Mouse (Mus musculus): ENCODE data around the gene Cacnb2. TPM values are rescaled to one million over a fixed set of nuclear protein-coding genes. Genes with fewer than 3 reads are reported as not detected.

Gene Cacnb2
- polyA plus RNA-seq, 1 experiment from 2014 or later = 3.3 TPM

DNA sequence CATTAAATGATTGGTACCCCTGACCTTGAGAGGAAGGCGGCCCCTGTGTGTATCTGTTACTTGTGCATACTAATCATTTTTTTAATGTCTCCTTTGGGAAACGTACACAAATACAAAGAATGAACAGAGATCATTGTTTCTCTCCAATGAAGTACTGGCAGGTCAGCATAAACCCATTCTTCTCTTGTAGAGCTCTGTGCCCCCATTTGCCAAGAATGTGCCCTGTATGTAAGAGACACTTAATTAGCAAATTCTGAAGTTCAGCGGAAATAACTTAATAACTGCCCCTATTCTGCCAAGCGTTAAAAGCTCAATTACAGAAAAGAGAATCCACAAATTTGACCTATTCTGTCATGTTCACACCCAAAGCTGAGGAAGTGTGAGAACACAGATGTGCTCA is 339.4 kb downstream of the Cacnb2 start:
- 37% methylated on average over 4 of the region's 4 CpGs for WGBS

GRCm38 (mm10) chr2:14943691-14944357 is 340.9 kb downstream of the Cacnb2 start:
- ATAC-seq (replicated peaks) = no peak
- Histone ChIP-seq H3K36me3 (no peaks in the 10 kb centered on the region), H3K27me3 (no peaks in the 10 kb centered on the region), H3K4me3 (no peak overlapping the region), H3K9me3 (no peaks in the 10 kb centered on the region), H3K4me2 (replicated peaks) (no peak overlapping the region), H3K4me1 (no peaks in the 10 kb centered on the region), H3K9ac (replicated peaks) (no peak overlapping the region), H3K27ac (replicated peaks) (no peak overlapping the region)
- WGBS = 90% methylated on average over 3 of the region's 3 CpGs

More for the DNA sequence above, 339.4 kb downstream of the Cacnb2 start:
- Histone ChIP-seq H3K4me3 (no peak overlapping the region), H3K4me2 (replicated peaks) (no peak overlapping the region), H3K9ac (replicated peaks) (no peak overlapping the region), H3K27ac (replicated peaks) (no peak overlapping the region), H3K27me3 (no peaks in the 10 kb centered on the region), H3K4me1 (no peaks in the 10 kb centered on the region), H3K9me3 (no peaks in the 10 kb centered on the region), H3K36me3 (no peaks in the 10 kb centered on the region)
- no peak for ATAC-seq (replicated peaks)

- no peak for ATAC-seq (replicated peaks)
- H3K4me3 ChIP-seq = no peak overlapping the region
- H3K27me3 ChIP-seq = no peaks in the 10 kb centered on the region
- no peaks in the 10 kb centered on the region for H3K9me3 ChIP-seq
- H3K4me1 ChIP-seq = no peaks in the 10 kb centered on the region
- H3K27ac ChIP-seq (replicated peaks) = no peak overlapping the region
- H3K9ac ChIP-seq (replicated peaks) = no peak overlapping the region
- no peak overlapping the region for H3K4me2 ChIP-seq (replicated peaks)
- WGBS = 31% methylated on average over 2 of the region's 2 CpGs
- no peaks in the 10 kb centered on the region for H3K36me3 ChIP-seq
These were observed 350.2 kb downstream of the Cacnb2 start for GRCm38 (mm10) chr2:14953090-14953489.

- Histone ChIP-seq H3K27ac (replicated peaks) (no peak overlapping the region), H3K4me3 (no peak overlapping the region), H3K4me2 (replicated peaks) (no peak overlapping the region), H3K27me3 (no peaks in the 10 kb centered on the region), H3K9me3 (no peaks in the 10 kb centered on the region), H3K9ac (replicated peaks) (no peak overlapping the region), H3K4me1 (no peaks in the 10 kb centered on the region), H3K36me3 (no peaks in the 10 kb centered on the region)
- 80% methylated on average over 1 of the region's 1 CpGs for WGBS
- ATAC-seq (replicated peaks) = no peak
These were observed 358.1 kb downstream of the Cacnb2 start for GRCm38 (mm10) chr2:14960963-14961488.

DNA sequence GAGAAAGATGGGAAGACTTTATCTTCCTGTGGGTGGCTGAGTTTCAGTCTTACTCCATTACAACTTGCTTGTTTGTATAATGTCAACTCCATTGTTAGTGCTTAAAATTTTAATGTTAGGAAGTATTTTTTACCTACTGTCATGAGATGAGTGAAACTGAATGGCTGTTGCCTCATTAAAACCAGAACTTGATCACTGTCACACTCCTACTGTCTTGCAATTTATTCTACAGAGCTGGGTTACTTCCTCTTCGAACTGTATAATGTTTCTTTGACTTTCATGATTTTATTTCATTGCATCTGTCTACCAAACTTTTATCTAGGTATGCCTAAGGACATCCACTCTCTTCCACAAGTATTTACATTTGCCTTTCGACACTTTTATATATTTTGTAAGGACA is 358.6 kb downstream of the Cacnb2 start:
- Histone ChIP-seq H3K36me3 (no peaks in the 10 kb centered on the region), H3K27ac (replicated peaks) (no peak overlapping the region), H3K4me3 (no peak overlapping the region), H3K9me3 (no peaks in the 10 kb centered on the region), H3K4me1 (no peaks in the 10 kb centered on the region), H3K4me2 (replicated peaks) (no peak overlapping the region), H3K9ac (replicated peaks) (no peak overlapping the region), H3K27me3 (no peaks in the 10 kb centered on the region)
- ATAC-seq (replicated peaks) = no peak
- 90% methylated on average over 2 of the region's 2 CpGs for WGBS

GRCm38 (mm10) chr2:14984029-14984428 is 381.1 kb downstream of the Cacnb2 start:
- Histone ChIP-seq H3K4me2 (replicated peaks) (no peak overlapping the region), H3K9ac (replicated peaks) (no peak overlapping the region), H3K36me3 (peaks cover 3% of the 10 kb centered on the region; the same call in 1 of the 2 replicates), H3K4me3 (no peak overlapping the region), H3K9me3 (no peaks in the 10 kb centered on the region), H3K4me1 (no peaks in the 10 kb centered on the region), H3K27me3 (no peaks in the 10 kb centered on the region), H3K27ac (replicated peaks) (no peak overlapping the region)
- WGBS = 88% methylated on average over 11 of the region's 11 CpGs
- no peak for ATAC-seq (replicated peaks)

DNA sequence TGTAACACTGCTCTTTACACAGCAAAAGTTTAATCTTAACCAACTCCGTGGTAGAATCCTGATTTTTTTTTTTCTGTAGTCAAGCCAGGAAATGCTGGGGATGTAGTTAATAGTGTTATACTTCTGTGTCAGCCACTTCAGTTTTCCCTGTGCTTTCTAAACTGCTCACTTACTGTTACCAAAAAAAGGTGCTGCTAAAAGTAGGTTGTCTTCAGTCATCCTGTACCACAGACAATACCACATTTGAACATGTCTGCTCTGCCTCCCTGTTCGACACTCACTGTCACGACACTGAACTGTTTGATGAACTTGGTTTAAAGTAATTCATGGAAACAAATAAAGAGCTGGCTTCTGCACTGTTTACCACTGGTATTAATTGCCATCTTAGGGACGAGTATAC is 385.6 kb downstream of the Cacnb2 start:
- H3K4me2 ChIP-seq (replicated peaks) = no peak overlapping the region
- H3K4me1 ChIP-seq = no peaks in the 10 kb centered on the region
- H3K9ac ChIP-seq (replicated peaks) = no peak overlapping the region
- no peaks in the 10 kb centered on the region for H3K27me3 ChIP-seq
- WGBS = 86% methylated on average over 4 of the region's 4 CpGs
- H3K27ac ChIP-seq (replicated peaks) = no peak overlapping the region
- H3K9me3 ChIP-seq = no peaks in the 10 kb centered on the region
- no peak for ATAC-seq (replicated peaks)
- H3K4me3 ChIP-seq = no peak overlapping the region
- H3K36me3 ChIP-seq = peaks cover 4% of the 10 kb centered on the region; the same call in 1 of the 2 replicates

- Histone ChIP-seq H3K4me1 (no peaks in the 10 kb centered on the region), H3K9me3 (no peaks in the 10 kb centered on the region), H3K4me2 (replicated peaks) (no peak overlapping the region), H3K27me3 (no peaks in the 10 kb centered on the region), H3K27ac (replicated peaks) (no peak overlapping the region), H3K9ac (replicated peaks) (no peak overlapping the region), H3K4me3 (no peak overlapping the region), H3K36me3 (peaks cover 4% of the 10 kb centered on the region; the same call in 1 of the 2 replicates)
- no peak for ATAC-seq (replicated peaks)
- WGBS = 86% methylated on average over 4 of the region's 4 CpGs
These were observed 386.5 kb downstream of the Cacnb2 start for GRCm38 (mm10) chr2:14989350-14989749.

DNA sequence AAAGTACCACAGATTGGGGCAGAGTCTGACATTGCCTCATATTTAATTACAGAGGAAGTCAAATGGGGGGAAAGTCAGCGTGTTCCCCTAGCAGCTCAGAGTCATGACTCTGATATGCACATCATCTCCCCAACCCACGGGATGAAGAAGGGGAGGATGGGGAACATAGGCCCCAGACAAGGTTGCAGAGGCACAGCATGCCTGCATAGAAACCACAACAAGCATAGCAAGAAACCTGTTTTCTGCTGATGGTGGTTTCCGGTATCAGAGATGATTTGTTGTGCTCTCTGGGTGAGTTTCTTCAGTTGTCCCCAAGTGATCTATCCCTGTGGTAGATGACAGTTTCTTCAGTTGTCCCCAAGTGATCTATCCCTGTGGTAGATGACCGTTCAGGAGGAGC is 389.6 kb downstream of the Cacnb2 start:
- no peak overlapping the region for H3K9ac ChIP-seq (replicated peaks)
- 93% methylated on average over 4 of the region's 4 CpGs for WGBS

DNA sequence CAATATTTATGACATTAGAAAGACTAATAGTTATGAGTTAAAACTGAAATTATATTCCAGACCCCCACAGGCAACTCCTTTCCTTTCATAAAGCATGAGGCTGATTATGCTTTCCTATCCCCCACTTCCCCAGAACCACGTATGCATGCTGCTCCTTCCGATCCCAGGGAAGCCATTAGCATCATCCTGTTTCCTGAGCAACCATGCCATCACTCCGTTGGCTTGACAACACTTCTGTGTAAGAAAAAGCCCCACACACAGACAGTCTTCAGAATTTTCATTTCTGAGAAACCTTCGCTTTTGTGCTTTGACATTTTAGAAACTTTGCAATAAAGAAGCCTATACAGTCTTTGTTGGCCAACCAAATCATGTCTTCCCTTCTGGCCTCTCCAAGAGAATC is 393.1 kb downstream of the Cacnb2 start:
- Histone ChIP-seq H3K27me3 (no peaks in the 10 kb centered on the region), H3K9ac (replicated peaks) (no peak overlapping the region), H3K9me3 (no peaks in the 10 kb centered on the region), H3K27ac (replicated peaks) (no peak overlapping the region), H3K4me3 (no peak overlapping the region), H3K4me2 (replicated peaks) (no peak overlapping the region), H3K36me3 (peaks cover 7% of the 10 kb centered on the region; the same call in 1 of the 2 replicates), H3K4me1 (no peaks in the 10 kb centered on the region)
- no peak for ATAC-seq (replicated peaks)
- 82% methylated on average over 4 of the region's 4 CpGs for WGBS

More for the DNA sequence above, 389.6 kb downstream of the Cacnb2 start:
- no peak for ATAC-seq (replicated peaks)
- Histone ChIP-seq H3K4me1 (no peaks in the 10 kb centered on the region), H3K4me2 (replicated peaks) (no peak overlapping the region), H3K9me3 (no peaks in the 10 kb centered on the region), H3K36me3 (peaks cover 7% of the 10 kb centered on the region; the same call in 1 of the 2 replicates), H3K27ac (replicated peaks) (no peak overlapping the region), H3K27me3 (no peaks in the 10 kb centered on the region), H3K4me3 (no peak overlapping the region)

DNA sequence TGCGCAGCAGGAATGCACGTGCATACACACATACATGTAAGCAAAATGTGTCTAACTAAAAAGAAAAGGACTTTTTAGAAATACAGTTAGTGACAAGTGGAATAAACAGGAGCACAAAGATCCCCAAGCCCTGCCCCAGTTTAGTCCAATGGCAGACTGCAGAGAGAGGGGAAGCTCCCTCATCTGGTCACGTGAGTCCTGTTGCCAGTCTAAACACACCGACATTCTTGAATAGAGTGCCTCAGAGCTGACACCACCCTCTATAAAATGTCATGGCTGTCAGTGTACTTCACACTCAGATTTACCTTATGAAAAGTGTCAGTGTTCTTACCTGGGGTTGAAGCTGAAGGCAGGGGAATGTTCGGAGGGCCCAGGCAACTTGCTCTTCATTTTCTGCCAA is 394.9 kb downstream of the Cacnb2 start:
- Histone ChIP-seq H3K4me1 (no peaks in the 10 kb centered on the region), H3K4me3 (no peak overlapping the region), H3K27me3 (no peaks in the 10 kb centered on the region), H3K9ac (replicated peaks) (no peak overlapping the region), H3K9me3 (no peaks in the 10 kb centered on the region), H3K4me2 (replicated peaks) (no peak overlapping the region), H3K36me3 (0 out of 2 replicates have a peak, but pooled peaks cover 3% of the 10 kb centered on the region), H3K27ac (replicated peaks) (no peak overlapping the region)
- no peak for ATAC-seq (replicated peaks)
- 85% methylated on average over 5 of the region's 5 CpGs for WGBS

DNA sequence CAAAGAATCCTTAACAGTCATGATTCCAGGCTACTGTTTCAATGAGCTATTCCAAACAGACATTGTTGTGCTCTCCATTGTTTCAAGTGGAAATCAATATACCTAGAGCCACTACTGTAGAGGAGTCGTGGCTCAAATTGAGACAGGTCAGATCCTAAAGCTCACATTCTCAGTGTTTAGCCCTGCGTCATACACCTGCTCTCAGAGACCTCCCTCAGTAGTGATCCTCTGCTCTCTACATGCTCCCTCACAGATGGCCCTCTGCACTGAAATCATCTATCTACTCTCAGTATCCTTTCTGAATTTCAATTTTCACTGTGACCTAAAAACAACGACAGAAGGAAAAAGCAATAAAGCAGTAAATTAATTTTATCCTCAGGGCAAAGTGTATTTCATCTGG is 404.6 kb downstream of the Cacnb2 start:
- H3K9me3 ChIP-seq = 0 out of 2 replicates have a peak, but pooled peaks cover 4% of the 10 kb centered on the region
- H3K4me2 ChIP-seq (replicated peaks) = no peak overlapping the region
- H3K36me3 ChIP-seq = peaks cover 16% of the 10 kb centered on the region; the same call in 1 of the 2 replicates
- H3K27me3 ChIP-seq = no peaks in the 10 kb centered on the region
- WGBS = 88% methylated on average over 3 of the region's 3 CpGs
- no peak overlapping the region for H3K9ac ChIP-seq (replicated peaks)
- ATAC-seq (replicated peaks) = no peak
- no peak overlapping the region for H3K4me3 ChIP-seq
- no peak overlapping the region for H3K27ac ChIP-seq (replicated peaks)
- H3K4me1 ChIP-seq = no peaks in the 10 kb centered on the region

DNA sequence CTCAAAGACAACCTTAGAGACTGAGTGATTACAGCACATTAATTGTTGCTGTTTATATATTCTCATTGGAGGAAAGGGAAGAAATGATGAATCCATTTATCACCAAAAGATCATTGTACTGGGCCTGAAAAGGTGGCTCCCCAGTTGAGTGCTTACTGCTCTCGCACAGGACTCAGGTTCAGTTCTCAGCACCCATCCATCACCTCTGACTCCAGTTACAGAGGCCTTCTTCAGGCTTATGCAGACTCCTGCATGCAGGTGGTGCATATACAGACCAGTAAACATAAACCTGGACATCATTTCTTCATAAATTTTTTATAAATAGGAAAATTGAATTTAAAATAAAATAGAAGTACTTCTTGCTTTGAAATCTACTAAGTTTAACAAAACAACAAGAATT is 405.2 kb downstream of the Cacnb2 start:
- ATAC-seq (replicated peaks) = no peak
- no peak overlapping the region for H3K4me3 ChIP-seq
- no peak overlapping the region for H3K27ac ChIP-seq (replicated peaks)
- no peaks in the 10 kb centered on the region for H3K27me3 ChIP-seq
- H3K4me2 ChIP-seq (replicated peaks) = no peak overlapping the region
- H3K36me3 ChIP-seq = peaks cover 18% of the 10 kb centered on the region; the same call in 1 of the 2 replicates
- H3K4me1 ChIP-seq = no peaks in the 10 kb centered on the region
- 85% methylated on average over 1 of the region's 1 CpGs for WGBS
- 0 out of 2 replicates have a peak, but pooled peaks cover 4% of the 10 kb centered on the region for H3K9me3 ChIP-seq
- no peak overlapping the region for H3K9ac ChIP-seq (replicated peaks)

Measured in forebrain, embryonic 15.5 days (tissue).